9 mouse cellular contexts compared by ENCODE assay signal in genomic region chr4:143074071-143074765, GRCm38 (mm10).
DNase-seq lines count a peak whose midpoint lies in the region; ATAC-seq and TF ChIP-seq lines count a peak whose summit lies in the region.
"Had no signal": no experiment of that assay in that cellular context is flagged by ENCODE, and none has a peak within 500 bp of the region (broad histone marks: within the 10 kb centered on the region; RNA-seq: fewer than 3 reads in every experiment).

No protein-coding gene starts in this region.

- H3K27ac ChIP-seq in ES-Bruce4 (ENCODE audit: insufficient read depth, low read length) = no peak overlapping the region
- no peak overlapping the region for H3K27ac ChIP-seq in embryonic facial prominence, embryonic 14.5 days (replicated peaks; ENCODE audit: low read depth, low read length)
- no peak overlapping the region for H3K27ac ChIP-seq in hindbrain, embryonic 15.5 days (replicated peaks)
- H3K27ac ChIP-seq: liver, embryonic 15.5 days had no signal

- peak overlapping the region; percentile 26 for H3K4me3 ChIP-seq in ES-Bruce4 (ENCODE audit: low read depth, low read length)
- peak overlapping the region; percentile 27 for H3K4me3 ChIP-seq in embryonic facial prominence, embryonic 14.5 days (ENCODE audit: low read depth, low read length)
- H3K4me3 ChIP-seq in hindbrain, embryonic 15.5 days = peak overlapping the region; percentile 35
- peak overlapping the region; percentile 46 for H3K4me3 ChIP-seq in megakaryocyte, embryonic 14.5 days (replicated peaks)
- H3K4me3 ChIP-seq: liver, embryonic 15.5 days had no signal

- no peaks in the 10 kb centered on the region for H3K9me3 ChIP-seq in ES-Bruce4 (replicated peaks; ENCODE audit: control insufficient read depth, insufficient read depth, low read length, poor library complexity, severe bottlenecking)
- H3K9me3 ChIP-seq in embryonic facial prominence, embryonic 14.5 days (ENCODE audit: control insufficient read depth, low read length) = no peaks in the 10 kb centered on the region
- no peaks in the 10 kb centered on the region for H3K9me3 ChIP-seq in hindbrain, embryonic 15.5 days
- peaks cover 18% of the 10 kb centered on the region; the same call in 1 of the 2 replicates for H3K9me3 ChIP-seq in megakaryocyte, embryonic 14.5 days
- H3K9me3 ChIP-seq: liver, embryonic 15.5 days had no signal

- WGBS in embryonic facial prominence, embryonic 14.5 days = 3% methylated on average over 13 of the region's 20 CpGs
- WGBS in hindbrain, embryonic 15.5 days = 5% methylated on average over 20 of the region's 20 CpGs

- TF ChIP-seq EP300 in ES-Bruce4 (IDR thresholded peaks at IDR 0.05; ENCODE audit: insufficient read depth, low read depth, low read length) = no peak

- no peak for TF ChIP-seq POLR2A in ES-Bruce4 (IDR thresholded peaks at IDR 0.05; ENCODE audit: insufficient read depth, low read length)

- no peaks in the 10 kb centered on the region for H3K27me3 ChIP-seq in ES-Bruce4 (ENCODE audit: control insufficient read depth, insufficient read depth, low read length, poor library complexity, severe bottlenecking)
- no peaks in the 10 kb centered on the region for H3K27me3 ChIP-seq in embryonic facial prominence, embryonic 14.5 days (replicated peaks; ENCODE audit: control insufficient read depth, insufficient read depth, low read length)
- no peaks in the 10 kb centered on the region for H3K27me3 ChIP-seq in hindbrain, embryonic 15.5 days
- H3K27me3 ChIP-seq in megakaryocyte, embryonic 14.5 days (replicated peaks) = peaks cover 13% of the 10 kb centered on the region

- peak overlapping the region; percentile 58 for H3K4me2 ChIP-seq in embryonic facial prominence, embryonic 14.5 days (ENCODE audit: low read depth, low read length)
- peak overlapping the region; percentile 58 for H3K4me2 ChIP-seq in hindbrain, embryonic 15.5 days
- H3K4me2 ChIP-seq: liver, embryonic 15.5 days had no signal

- TF ChIP-seq CTCF in ES-Bruce4 (IDR thresholded peaks at IDR 0.05; ENCODE audit: low read depth, low read length) = no peak

- H3K4me1 ChIP-seq in ES-Bruce4 (ENCODE audit: control insufficient read depth, insufficient read depth, low read length) = no peaks in the 10 kb centered on the region
- peaks cover 5% of the 10 kb centered on the region; the same call in 1 of the 2 replicates for H3K4me1 ChIP-seq in embryonic facial prominence, embryonic 14.5 days (ENCODE audit: control insufficient read depth, insufficient read depth, low read length)
- H3K4me1 ChIP-seq in hindbrain, embryonic 15.5 days (replicated peaks) = peaks cover 15% of the 10 kb centered on the region
- no peaks in the 10 kb centered on the region for H3K4me1 ChIP-seq in megakaryocyte, embryonic 14.5 days
- H3K4me1 ChIP-seq: liver, embryonic 15.5 days had no signal

- ATAC-seq in embryonic facial prominence, embryonic 14.5 days (ENCODE audit: low read depth) = no peak
- ATAC-seq in hindbrain, embryonic 15.5 days (ENCODE audit: low FRiP score, low read depth) = peak; percentile 47; the same call in 1 of the 2 replicates

- H3K36me3 ChIP-seq in ES-Bruce4 (ENCODE audit: control insufficient read depth, insufficient read depth, low read length, poor library complexity, severe bottlenecking) = no peaks in the 10 kb centered on the region
- H3K36me3 ChIP-seq in embryonic facial prominence, embryonic 14.5 days (ENCODE audit: control insufficient read depth, insufficient read depth, low read length) = no peaks in the 10 kb centered on the region
- H3K36me3 ChIP-seq in hindbrain, embryonic 15.5 days = no peaks in the 10 kb centered on the region
- H3K36me3 ChIP-seq in megakaryocyte, embryonic 14.5 days (replicated peaks; ENCODE audit: low read length) = no peaks in the 10 kb centered on the region
- H3K36me3 ChIP-seq: liver, embryonic 15.5 days had no signal

- H3K9ac ChIP-seq in ES-Bruce4 (ENCODE audit: low read depth, poor library complexity, severe bottlenecking) = no peak overlapping the region
- peak overlapping the region; percentile 51; the same call in 1 of the 2 replicates for H3K9ac ChIP-seq in embryonic facial prominence, embryonic 14.5 days (ENCODE audit: low read depth, low read length)
- H3K9ac ChIP-seq in hindbrain, embryonic 15.5 days = peak overlapping the region; percentile 28
- H3K9ac ChIP-seq: liver, embryonic 15.5 days had no signal

- peak; percentile 22 for DNase-seq in gastrocnemius, postnatal 10 days
- DNase-seq in gastrocnemius, postnatal 25 days = no peak
- DNase-seq in embryonic facial prominence, embryonic 14.5 days (ENCODE audit: low spot score) = peak; percentile 13
- peak; percentile 13 for DNase-seq in yolk sac, embryonic 10.5 days (ENCODE audit: low spot score)
- no peak for DNase-seq in T-cell, adult 2 months (ENCODE audit: low spot score)

Comparison
In these comparisons a context has a peak if more than half of its experiments do, and no peak if none do; other contexts are left out.
1. DNase-seq: peak in gastrocnemius, postnatal 10 days (single experiment), embryonic facial prominence, embryonic 14.5 days (single experiment) and yolk sac, embryonic 10.5 days (single experiment); none in gastrocnemius, postnatal 25 days (single experiment) and T-cell, adult 2 months (single experiment).
2. Peak in every context shown above with its lines, with median percentiles within 50 percentile points of each other: H3K4me3 ChIP-seq.